Mouse (Mus musculus): Measurements from ENCODE around the gene Ecm2. TPM values are rescaled to one million over a fixed set of nuclear protein-coding genes. Genes with fewer than 3 reads are reported as not detected.
A peak's percentile ranks its signal among the peaks of the same experiment; 100 is the strongest.

The Ecm2 gene
- 0.44 and 0.56 TPM in 2 replicates for polyA plus RNA-seq (2014; fragmentation: Nextera tagmentation; extraction: Ambion mirVana)

DNA sequence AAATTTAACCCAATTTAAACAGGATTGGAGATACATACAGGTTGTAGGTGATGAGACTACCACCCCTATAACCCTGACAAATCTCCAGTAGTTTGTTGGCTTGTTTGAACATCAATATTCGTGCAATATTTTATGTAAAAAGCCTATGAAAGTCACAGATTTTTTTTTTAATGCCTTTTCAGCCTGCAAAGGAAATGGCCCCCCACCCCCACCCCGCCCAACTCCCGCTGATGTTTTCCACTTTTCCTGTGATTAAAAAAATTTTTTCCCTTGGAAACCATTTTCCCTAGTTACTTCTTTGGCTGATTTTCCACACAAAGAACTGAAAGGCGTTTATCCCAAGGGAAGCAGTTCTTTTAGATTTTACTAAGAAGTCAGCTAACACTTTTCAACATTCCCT, at the start of gene Ecm2:
Ecm2 (plus strand) TSS at position 301 of the 400 bp plus-strand sequence.
- no peaks in the 10 kb centered on the region for H3K4me1 ChIP-seq (replicated peaks; ENCODE audit: control insufficient read depth, insufficient read depth, low read length)
- no peaks in the 10 kb centered on the region for H3K36me3 ChIP-seq (ENCODE audit: control insufficient read depth, insufficient read depth, low read length)
- H3K27ac ChIP-seq (ENCODE audit: low read depth, low read length) = no peak within 1 kb of the TSS
- H3K9ac ChIP-seq (ENCODE audit: low read depth, low read length) = no peak within 1 kb of the TSS
- no peak for DNase-seq (ENCODE audit: low spot score)
- no peak within 1 kb of the TSS for H3K4me2 ChIP-seq
- 77% methylated on average over 4 of the region's 4 CpGs for WGBS
- no peak for ATAC-seq (replicated peaks; ENCODE audit: low FRiP score)
- H3K9me3 ChIP-seq (ENCODE audit: control insufficient read depth, low read length) = no peaks in the 10 kb centered on the region
- H3K27me3 ChIP-seq (replicated peaks; ENCODE audit: control insufficient read depth, insufficient read depth, low read length) = no peaks in the 10 kb centered on the region
- no peak within 1 kb of the TSS for H3K4me3 ChIP-seq (ENCODE audit: low read depth, low read length)

DNA sequence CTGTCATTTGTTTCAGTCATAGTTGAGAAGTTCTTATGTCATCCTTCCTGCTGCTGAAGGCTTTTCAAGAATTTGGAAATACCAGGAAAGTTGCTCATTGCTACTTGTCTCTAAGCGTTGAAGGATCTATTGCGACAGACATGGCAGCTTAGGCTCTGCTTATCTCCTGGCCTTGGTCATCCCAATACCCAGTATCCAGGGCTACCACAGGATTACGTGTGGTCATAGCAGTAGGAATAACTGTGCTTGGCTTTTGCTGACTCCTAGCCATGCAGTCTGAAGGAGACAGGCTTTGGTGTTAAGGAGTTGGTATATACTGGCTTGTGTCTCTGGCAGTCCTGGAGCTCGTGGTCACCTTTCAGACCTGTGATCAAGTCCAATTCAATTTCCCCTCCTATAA, 44.3 kb upstream of the Ecm2 start:
- no peaks in the 10 kb centered on the region for H3K4me1 ChIP-seq (replicated peaks; ENCODE audit: control insufficient read depth, insufficient read depth, low read length)
- H3K4me3 ChIP-seq (ENCODE audit: low read depth, low read length) = no peak overlapping the region
- DNase-seq (ENCODE audit: low spot score) = no peak
- no peak overlapping the region for H3K4me2 ChIP-seq
- no peaks in the 10 kb centered on the region for H3K9me3 ChIP-seq (ENCODE audit: control insufficient read depth, low read length)
- H3K27ac ChIP-seq (ENCODE audit: low read depth, low read length) = no peak overlapping the region
- no peak overlapping the region for H3K9ac ChIP-seq (ENCODE audit: low read depth, low read length)
- peaks cover 11% of the 10 kb centered on the region for H3K36me3 ChIP-seq (ENCODE audit: control insufficient read depth, insufficient read depth, low read length)
- no peaks in the 10 kb centered on the region for H3K27me3 ChIP-seq (replicated peaks; ENCODE audit: control insufficient read depth, insufficient read depth, low read length)
- no peak for ATAC-seq (replicated peaks; ENCODE audit: low FRiP score)
- 85% methylated on average over 4 of the region's 4 CpGs for WGBS

DNA sequence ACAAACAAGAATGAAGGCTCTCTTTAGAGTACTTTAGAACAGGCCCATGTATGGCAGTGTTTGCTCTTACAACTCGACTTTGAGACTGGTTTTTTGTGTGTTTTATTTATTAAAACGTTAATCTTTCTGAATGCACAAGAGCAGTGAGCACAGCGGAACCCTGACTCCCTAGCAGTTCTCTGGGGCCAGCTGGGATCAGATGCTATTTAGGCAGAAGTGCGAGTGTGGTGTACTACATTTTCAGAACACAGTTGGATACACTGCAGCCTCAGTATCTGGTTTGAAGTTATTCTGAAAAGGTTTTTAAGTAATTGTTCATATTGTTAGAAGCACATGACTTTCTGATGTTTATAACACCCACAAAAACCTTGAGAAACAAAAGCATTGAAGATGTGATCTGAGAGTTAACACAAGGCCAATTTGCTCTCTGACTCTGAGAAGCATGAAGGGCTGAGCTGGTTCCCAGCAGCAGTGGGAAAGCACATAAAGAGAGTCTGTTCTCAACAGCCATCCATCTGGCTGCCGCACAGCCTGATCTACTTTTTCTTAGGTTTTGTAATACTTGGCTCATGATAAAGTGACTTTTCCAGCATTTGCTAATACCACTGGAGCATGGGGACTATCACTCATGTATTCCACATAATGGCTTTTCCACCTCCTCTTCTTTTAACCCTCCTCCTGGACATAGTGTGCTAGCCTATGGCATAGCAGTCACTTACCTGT, 43.8 kb upstream of the Ecm2 start:
- WGBS = 84% methylated on average over 5 of the region's 5 CpGs
- DNase-seq (ENCODE audit: low spot score) = no peak
- no peaks in the 10 kb centered on the region for H3K27me3 ChIP-seq (replicated peaks; ENCODE audit: control insufficient read depth, insufficient read depth, low read length)
- ATAC-seq (replicated peaks; ENCODE audit: low FRiP score) = no peak
- no peak overlapping the region for H3K4me3 ChIP-seq (ENCODE audit: low read depth, low read length)
- no peak overlapping the region for H3K9ac ChIP-seq (ENCODE audit: low read depth, low read length)
- no peaks in the 10 kb centered on the region for H3K4me1 ChIP-seq (replicated peaks; ENCODE audit: control insufficient read depth, insufficient read depth, low read length)
- H3K4me2 ChIP-seq = no peak overlapping the region
- no peaks in the 10 kb centered on the region for H3K9me3 ChIP-seq (ENCODE audit: control insufficient read depth, low read length)
- H3K27ac ChIP-seq (ENCODE audit: low read depth, low read length) = no peak overlapping the region
- peaks cover 11% of the 10 kb centered on the region for H3K36me3 ChIP-seq (ENCODE audit: control insufficient read depth, insufficient read depth, low read length)

DNA sequence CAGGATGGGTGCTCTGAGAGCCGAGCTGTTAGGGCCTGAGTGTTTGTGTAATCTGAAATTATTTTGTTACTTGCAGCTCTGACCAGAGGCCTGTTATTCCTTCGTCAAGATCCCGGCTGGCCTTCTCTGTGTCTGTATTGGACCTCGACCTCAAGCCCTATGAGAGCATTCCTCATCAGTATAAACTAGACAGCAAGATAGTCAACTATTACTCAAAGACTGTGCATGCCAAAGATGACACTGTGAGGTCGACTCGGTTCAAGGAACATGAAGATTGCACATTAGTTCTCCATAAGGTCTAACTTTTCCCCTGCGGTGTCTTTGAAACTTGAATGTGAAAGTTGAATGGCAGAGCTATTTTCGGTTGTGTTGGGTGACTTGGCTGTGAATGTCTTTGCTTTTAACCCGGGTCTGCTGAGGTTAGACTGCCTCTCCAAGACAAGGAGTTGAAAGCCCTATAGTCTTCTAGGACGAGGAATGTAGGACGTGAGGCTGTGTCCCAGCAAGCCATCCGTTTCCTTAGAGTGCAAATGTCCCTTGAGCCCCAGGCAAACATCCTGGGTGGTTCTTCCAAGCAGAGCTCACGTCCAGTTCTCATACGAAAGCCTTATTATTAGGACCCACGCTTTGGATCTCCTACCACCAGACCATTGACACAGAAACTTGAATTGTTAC, 43.0 kb upstream of the Ecm2 start:
- no peak overlapping the region for H3K4me3 ChIP-seq (ENCODE audit: low read depth, low read length)
- ATAC-seq (replicated peaks; ENCODE audit: low FRiP score) = no peak
- WGBS = 89% methylated on average over 15 of the region's 15 CpGs
- peaks cover 11% of the 10 kb centered on the region for H3K36me3 ChIP-seq (ENCODE audit: control insufficient read depth, insufficient read depth, low read length)
- DNase-seq (ENCODE audit: low spot score) = no peak
- H3K27me3 ChIP-seq (replicated peaks; ENCODE audit: control insufficient read depth, insufficient read depth, low read length) = no peaks in the 10 kb centered on the region
- no peaks in the 10 kb centered on the region for H3K9me3 ChIP-seq (ENCODE audit: control insufficient read depth, low read length)
- H3K4me1 ChIP-seq (replicated peaks; ENCODE audit: control insufficient read depth, insufficient read depth, low read length) = no peaks in the 10 kb centered on the region
- H3K9ac ChIP-seq (ENCODE audit: low read depth, low read length) = no peak overlapping the region
- H3K27ac ChIP-seq (ENCODE audit: low read depth, low read length) = no peak overlapping the region
- H3K4me2 ChIP-seq = no peak overlapping the region

DNA sequence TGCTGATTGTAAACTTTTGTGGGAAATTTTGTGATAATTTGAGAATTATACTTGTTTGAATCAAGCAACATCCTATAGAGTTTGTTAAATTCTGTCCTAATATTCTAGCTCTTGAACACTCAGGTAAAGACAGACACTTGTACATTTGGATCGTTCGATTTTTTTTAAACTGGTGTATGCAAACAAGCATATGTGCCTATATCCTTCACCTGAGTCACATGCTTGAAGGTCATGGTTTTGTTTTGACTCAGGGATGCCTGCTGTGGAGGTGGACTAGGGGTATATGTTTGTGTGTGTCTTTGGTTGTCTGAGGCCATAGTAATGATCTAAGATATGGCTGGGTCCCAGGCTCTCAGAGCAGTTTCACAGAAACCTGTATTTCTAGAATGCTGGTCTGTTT, 41.7 kb upstream of the Ecm2 start:
- no peak for ATAC-seq (replicated peaks; ENCODE audit: low FRiP score)
- Histone ChIP-seq H3K4me1 (replicated peaks; ENCODE audit: control insufficient read depth, insufficient read depth, low read length) (no peaks in the 10 kb centered on the region), H3K9ac (ENCODE audit: low read depth, low read length) (no peak overlapping the region), H3K4me3 (ENCODE audit: low read depth, low read length) (no peak overlapping the region), H3K27me3 (replicated peaks; ENCODE audit: control insufficient read depth, insufficient read depth, low read length) (no peaks in the 10 kb centered on the region), H3K36me3 (ENCODE audit: control insufficient read depth, insufficient read depth, low read length) (peaks cover 11% of the 10 kb centered on the region), H3K9me3 (ENCODE audit: control insufficient read depth, low read length) (no peaks in the 10 kb centered on the region), H3K27ac (ENCODE audit: low read depth, low read length) (no peak overlapping the region), H3K4me2 (no peak overlapping the region)
- DNase-seq (ENCODE audit: low spot score) = no peak
- 96% methylated on average over 2 of the region's 2 CpGs for WGBS

DNA sequence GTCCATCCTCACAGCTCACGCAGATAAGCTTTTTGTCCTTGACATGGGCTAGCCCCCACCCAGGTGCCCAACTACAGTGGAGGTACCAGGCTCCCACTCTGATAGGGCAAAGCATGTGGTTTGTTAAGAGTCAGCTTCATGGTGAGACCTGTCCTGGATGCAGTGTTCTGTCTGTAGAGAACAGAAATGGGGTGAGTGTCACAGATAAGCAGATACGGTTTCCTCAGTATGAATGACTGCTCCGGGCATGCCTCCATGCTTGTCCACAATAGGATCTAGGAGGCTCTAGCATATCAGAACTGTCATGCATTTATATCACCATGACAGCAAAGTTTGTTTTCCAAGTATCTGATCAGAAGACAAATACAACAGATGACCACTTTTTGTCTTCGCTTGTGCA, 38.7 kb upstream of the Ecm2 start:
- peak; percentile 54; the same call in 1 of the 2 replicates for ATAC-seq (replicated peaks; ENCODE audit: low FRiP score)

DNA sequence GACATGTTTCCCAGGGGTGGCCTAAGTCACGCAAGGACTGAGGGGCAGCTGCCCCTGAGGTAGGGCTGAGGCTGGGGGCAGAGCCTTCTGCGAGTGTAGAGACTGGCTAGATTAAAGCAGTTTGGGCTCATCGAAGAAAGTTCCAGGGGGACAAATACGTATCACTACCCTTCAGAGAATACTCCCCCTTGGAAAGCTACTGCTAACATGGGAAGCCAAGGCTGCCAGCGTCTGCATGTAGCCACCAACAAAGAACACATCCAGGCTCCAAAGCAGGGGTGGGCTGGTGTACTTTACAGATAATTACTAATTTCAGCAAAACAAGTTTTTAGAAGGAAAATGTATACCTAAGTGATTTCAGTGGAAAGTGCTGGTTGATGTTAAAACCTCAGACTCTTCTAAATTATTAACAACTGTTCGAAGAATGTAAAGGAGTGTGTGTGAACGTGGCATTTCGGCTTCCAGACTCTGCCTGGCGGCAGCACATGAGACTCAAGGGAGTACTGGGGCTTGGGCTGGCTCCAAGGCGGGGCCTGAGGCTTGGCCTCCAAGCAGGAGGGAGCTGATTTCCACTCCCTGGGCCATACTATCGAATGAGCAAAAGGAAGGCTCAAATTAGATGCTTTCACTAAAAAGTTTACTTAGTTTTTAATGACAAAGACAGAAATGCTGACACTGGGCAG, 38.1 kb upstream of the Ecm2 start:
- Histone ChIP-seq H3K4me1 (replicated peaks; ENCODE audit: control insufficient read depth, insufficient read depth, low read length) (no peaks in the 10 kb centered on the region), H3K27me3 (replicated peaks; ENCODE audit: control insufficient read depth, insufficient read depth, low read length) (no peaks in the 10 kb centered on the region), H3K27ac (ENCODE audit: low read depth, low read length) (no peak overlapping the region), H3K9ac (ENCODE audit: low read depth, low read length) (no peak overlapping the region), H3K9me3 (ENCODE audit: control insufficient read depth, low read length) (no peaks in the 10 kb centered on the region), H3K4me2 (no peak overlapping the region), H3K4me3 (ENCODE audit: low read depth, low read length) (no peak overlapping the region), H3K36me3 (ENCODE audit: control insufficient read depth, insufficient read depth, low read length) (peaks cover 7% of the 10 kb centered on the region; the same call in 1 of the 2 replicates)
- ATAC-seq (replicated peaks; ENCODE audit: low FRiP score) = no peak
- 78% methylated on average over 11 of the region's 11 CpGs for WGBS
- DNase-seq (ENCODE audit: low spot score) = no peak

More for the DNA sequence above, 38.7 kb upstream of the Ecm2 start:
- Histone ChIP-seq H3K27ac (ENCODE audit: low read depth, low read length) (no peak overlapping the region), H3K9ac (ENCODE audit: low read depth, low read length) (no peak overlapping the region), H3K9me3 (ENCODE audit: control insufficient read depth, low read length) (no peaks in the 10 kb centered on the region), H3K27me3 (replicated peaks; ENCODE audit: control insufficient read depth, insufficient read depth, low read length) (no peaks in the 10 kb centered on the region), H3K4me2 (no peak overlapping the region), H3K36me3 (ENCODE audit: control insufficient read depth, insufficient read depth, low read length) (peaks cover 11% of the 10 kb centered on the region), H3K4me1 (replicated peaks; ENCODE audit: control insufficient read depth, insufficient read depth, low read length) (no peaks in the 10 kb centered on the region), H3K4me3 (ENCODE audit: low read depth, low read length) (no peak overlapping the region)
- WGBS = 75% methylated on average over 4 of the region's 4 CpGs
- no peak for DNase-seq (ENCODE audit: low spot score)

DNA sequence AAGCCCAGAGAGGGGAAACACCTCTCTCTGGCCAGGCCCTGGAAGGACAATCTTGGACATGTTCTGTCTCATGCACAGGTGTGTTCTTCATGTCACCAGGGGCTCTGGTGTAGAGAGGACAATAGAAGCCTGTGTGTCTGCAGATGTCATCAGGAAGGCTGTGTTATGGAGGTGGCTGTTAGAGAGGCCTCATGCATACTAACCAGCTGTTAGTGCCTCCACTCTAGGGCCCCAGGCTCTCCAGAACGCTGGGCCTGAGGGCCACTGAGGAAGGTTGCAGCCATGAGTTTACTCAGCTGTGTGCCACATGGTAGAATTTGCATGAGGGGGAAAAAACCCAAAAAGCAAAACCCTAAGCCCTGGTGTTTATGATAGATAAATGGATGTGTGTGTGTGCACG, 37.0 kb upstream of the Ecm2 start:
- no peaks in the 10 kb centered on the region; the same call in 1 of the 2 replicates for H3K36me3 ChIP-seq (ENCODE audit: control insufficient read depth, insufficient read depth, low read length)
- H3K9ac ChIP-seq (ENCODE audit: low read depth, low read length) = no peak overlapping the region
- WGBS = 81% methylated on average over 2 of the region's 2 CpGs
- H3K4me1 ChIP-seq (replicated peaks; ENCODE audit: control insufficient read depth, insufficient read depth, low read length) = no peaks in the 10 kb centered on the region
- DNase-seq (ENCODE audit: low spot score) (no peak), ATAC-seq (replicated peaks; ENCODE audit: low FRiP score) (no peak)
- H3K9me3 ChIP-seq (ENCODE audit: control insufficient read depth, low read length) = no peaks in the 10 kb centered on the region
- H3K27ac ChIP-seq (ENCODE audit: low read depth, low read length) = no peak overlapping the region
- H3K27me3 ChIP-seq (replicated peaks; ENCODE audit: control insufficient read depth, insufficient read depth, low read length) = no peaks in the 10 kb centered on the region
- no peak overlapping the region for H3K4me3 ChIP-seq (ENCODE audit: low read depth, low read length)
- no peak overlapping the region for H3K4me2 ChIP-seq
